Mouse (Mus musculus) kidney, postnatal 0 days (tissue): ENCODE results near the gene Slc34a1. TPM values are rescaled to one million over a fixed set of nuclear protein-coding genes. Genes with fewer than 3 reads are reported as not detected.

Experiments
- ATAC-seq: fragments of 200-750 bp; cut with Nextera tagmentation; replicated peaks from 2 replicates; pipeline ENCODE4 v1.8.0; 2017; ENCODE audit warnings: low read depth, moderate number of reproducible peaks, moderate TSS enrichment, moderate library complexity; ENCODE audit not compliant: low FRiP score
- DNase-seq: peaks from one replicate; pipeline ENCODE4 v3.0.0-alpha.2; 2016; ENCODE audit warnings: low spot score
- H3K27ac ChIP-seq: fragments of 300-500 bp; sonication (generic); 2 replicates; pipeline ENCODE4 v1.5.1; 2014; ENCODE audit warnings: mild to moderate bottlenecking
- H3K27me3 ChIP-seq: fragments of 300-500 bp; sonication (generic); 2 replicates; pipeline ENCODE4 v1.6.1; 2014; ENCODE audit warnings: low read length, mixed read lengths; ENCODE audit not compliant: insufficient read depth
- H3K36me3 ChIP-seq: fragments of 300-500 bp; sonication (generic); 2 replicates; pipeline ENCODE4 v1.6.1; 2014; ENCODE audit warnings: low read length, mixed read lengths; ENCODE audit not compliant: insufficient read depth
- H3K4me1 ChIP-seq: fragments of 300-500 bp; sonication (generic); replicated peaks from 2 replicates; pipeline ENCODE4 v1.6.1; 2014; ENCODE audit warnings: antibody characterized with exemption, low read length, mixed read lengths; ENCODE audit not compliant: insufficient read depth
- H3K4me2 ChIP-seq: fragments of 300-500 bp; sonication (generic); 2 replicates; pipeline ENCODE4 v1.6.1; 2014; ENCODE audit warnings: mild to moderate bottlenecking, low read length, moderate library complexity, mixed read lengths
- H3K4me3 ChIP-seq: fragments of 300-500 bp; sonication (generic); replicated peaks from 2 replicates; pipeline ENCODE4 v1.5.1; 2014; ENCODE audit warnings: low read depth, low read length
- H3K9ac ChIP-seq: fragments of 300-500 bp; sonication (generic); 2 replicates; pipeline ENCODE4 v1.6.1; 2014; ENCODE audit warnings: low read depth, low read length
- H3K9me3 ChIP-seq: fragments of 300-500 bp; sonication (generic); replicated peaks from 2 replicates; pipeline ENCODE4 v1.6.1; 2016; ENCODE audit warnings: low read length, inconsistent platforms, mixed read lengths
- CTCF ChIP-seq: IDR thresholded peaks from 2 replicates; pipeline ENCODE4 v1.5.1; 2016; ENCODE audit warnings: antibody characterized with exemption, low read depth, mild to moderate bottlenecking, moderate library complexity
- WGBS: fragments of 180-500 bp; shearing (Covaris S2); extraction: QIAGEN DNeasy Blood & Tissue Kit; methylation state at CpG from one replicate; pipeline ENCODE4 v1.1.7; 2014; 5-methylcytosine and 5-hydroxymethylcytosine counted together
- polyA plus RNA-seq: library from polyadenylated mRNA; unstranded; fragments of >200 nt; fragmentation: Nextera tagmentation; extraction: Ambion mirVana; gene quantifications from 2 replicates; pipeline ENCODE4 v1.2.1, GENCODE M21; 2015

Slc34a1 gene
- polyA plus RNA-seq, 1 experiment from 2014 or later: 344 TPM

DNA sequence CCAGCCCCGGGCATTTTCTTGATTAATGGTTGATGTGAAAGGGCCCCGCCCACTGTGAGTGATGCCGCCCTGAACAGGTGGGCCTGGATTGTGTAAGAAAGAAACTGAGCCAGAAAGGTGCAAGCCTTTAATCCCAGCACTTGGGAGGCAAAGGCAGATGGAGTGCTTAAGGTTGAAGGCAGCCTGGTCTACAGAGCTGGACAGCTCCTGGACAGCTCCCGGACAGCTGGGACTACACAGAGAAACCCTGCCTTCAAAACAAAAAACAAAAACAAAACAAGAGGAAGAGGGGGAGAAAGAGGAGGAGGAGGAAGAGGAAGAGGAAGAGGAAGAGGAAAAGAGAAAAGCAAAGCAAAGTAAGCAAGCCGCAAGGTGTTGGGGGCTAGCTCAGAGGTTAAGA is 21.2 kb downstream of the Slc34a1 start:
- Histone ChIP-seq H3K27ac (no peak overlapping the region), H3K4me1 (0 out of 2 replicates have a peak, but pooled peaks cover 7% of the 10 kb centered on the region), H3K27me3 (peaks cover 23% of the 10 kb centered on the region), H3K36me3 (no peaks in the 10 kb centered on the region), H3K9me3 (no peaks in the 10 kb centered on the region), H3K4me3 (no peak overlapping the region), H3K9ac (no peak overlapping the region), H3K4me2 (no peak overlapping the region)
- no peak for DNase-seq
- 77% methylated on average over 5 of the region's 5 CpGs for WGBS
- no peak for TF ChIP-seq CTCF
- no peak for ATAC-seq

DNA sequence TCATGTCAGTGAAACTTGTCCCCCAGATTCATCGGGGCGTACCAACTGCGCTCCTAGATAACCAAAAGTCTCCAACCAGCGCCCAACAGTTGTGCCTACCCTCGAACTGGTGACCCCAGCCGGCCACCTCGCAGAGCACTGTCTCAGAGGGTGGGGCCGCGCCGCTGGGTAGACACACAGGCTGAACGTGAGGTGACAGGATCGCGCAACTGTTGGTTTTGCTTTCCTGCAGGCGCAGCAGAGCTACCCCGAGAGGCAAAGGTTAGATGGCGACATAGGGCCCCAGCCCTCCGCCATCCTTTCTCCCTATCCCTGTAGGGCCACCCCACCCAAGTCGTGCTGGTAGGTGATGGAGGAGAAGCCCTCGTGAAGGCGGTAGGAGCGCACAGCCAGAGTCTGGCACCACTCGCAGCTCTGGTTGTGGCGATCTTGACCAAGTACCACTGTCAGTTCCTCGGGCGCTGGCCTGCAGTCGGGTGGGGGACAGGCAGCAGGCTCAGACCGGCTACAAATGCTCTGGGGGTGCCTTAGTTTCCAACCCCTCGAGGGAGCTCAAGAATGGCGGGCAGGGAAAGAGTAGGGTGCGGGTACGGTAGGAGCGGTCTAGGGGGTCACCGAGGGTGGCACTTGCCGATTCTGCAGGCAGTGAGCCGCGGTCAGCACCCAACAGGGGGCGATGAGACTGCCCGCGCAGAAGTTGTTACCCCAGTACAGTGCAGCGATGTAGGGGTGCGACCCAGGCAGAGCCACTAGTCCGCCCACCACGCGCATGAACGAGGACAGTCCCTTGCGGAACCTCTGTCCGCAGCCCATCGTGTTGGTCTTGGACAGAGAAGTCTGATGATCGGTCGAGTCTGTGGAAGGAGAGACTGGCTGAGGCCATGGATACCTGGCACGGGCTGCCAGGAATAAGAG is 22.3 kb downstream of the Slc34a1 start:
- TF ChIP-seq CTCF: 0 out of 2 replicates have a peak, but pooled peaks have one; percentile 12
- Histone ChIP-seq H3K9ac (no peak overlapping the region), H3K9me3 (no peaks in the 10 kb centered on the region), H3K27me3 (peaks cover 23% of the 10 kb centered on the region), H3K4me3 (no peak overlapping the region), H3K36me3 (no peaks in the 10 kb centered on the region), H3K4me2 (peak overlapping the region; percentile 49; the same call in 1 of the 2 replicates), H3K27ac (no peak overlapping the region), H3K4me1 (0 out of 2 replicates have a peak, but pooled peaks cover under 1% of the 10 kb centered on the region)
- peak; percentile 3; the same call in 1 of the 2 replicates for ATAC-seq
- WGBS: 30% methylated on average over 50 of the region's 51 CpGs
- DNase-seq: no peak

DNA sequence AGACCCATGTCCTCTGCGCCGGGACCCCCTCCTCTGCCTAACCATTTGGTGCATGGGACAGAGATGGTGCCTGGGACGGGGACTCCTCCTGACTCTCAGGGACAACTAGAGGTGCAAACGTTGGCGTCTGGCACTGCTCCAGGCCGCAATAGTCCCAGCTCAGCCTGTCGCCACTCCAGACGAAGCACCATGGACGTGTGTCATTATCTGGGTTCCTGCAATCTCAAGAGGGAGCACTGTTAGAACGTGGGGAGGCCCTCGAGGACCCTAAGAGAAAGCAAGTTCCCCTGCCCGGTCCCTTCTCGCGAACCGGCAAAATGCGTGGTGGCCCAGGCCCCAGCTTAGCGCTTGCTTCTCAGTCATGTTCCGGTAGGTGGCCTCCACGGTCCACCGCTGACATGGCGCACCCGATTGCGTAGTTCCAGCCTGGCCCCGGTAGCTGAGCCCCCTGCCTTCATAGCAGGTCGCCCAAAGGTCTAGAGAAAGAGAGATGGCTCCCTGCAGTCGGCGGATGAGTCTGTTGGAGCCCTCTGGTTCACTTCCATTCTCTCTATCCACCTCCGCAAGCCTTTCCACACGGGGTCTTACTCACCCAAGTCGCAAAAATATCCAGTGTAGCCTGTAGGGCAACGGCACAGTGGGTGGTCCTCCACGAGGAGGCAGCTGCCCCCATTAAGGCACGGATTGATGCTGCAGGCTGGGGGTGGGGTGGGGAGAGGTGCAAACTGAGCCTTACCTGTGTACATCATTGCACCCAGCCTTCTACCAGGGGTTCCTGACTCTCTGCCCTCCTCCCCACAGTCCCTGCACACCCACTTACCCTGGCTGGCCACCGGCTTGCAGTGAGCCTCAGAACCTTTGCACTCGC is 23.2 kb downstream of the Slc34a1 start:
- Histone ChIP-seq H3K9ac (no peak overlapping the region), H3K36me3 (no peaks in the 10 kb centered on the region), H3K4me1 (no peaks in the 10 kb centered on the region), H3K4me2 (peak overlapping the region; percentile 49), H3K27ac (no peak overlapping the region), H3K27me3 (peaks cover 23% of the 10 kb centered on the region), H3K9me3 (no peaks in the 10 kb centered on the region), H3K4me3 (0 out of 2 replicates have a peak overlapping the region, but pooled peaks have one; percentile 4)
- 15% methylated on average over 35 of the region's 35 CpGs for WGBS
- peak; percentile 76 for DNase-seq
- ATAC-seq: peak; percentile 34; the same call in 1 of the 2 replicates
- peak; percentile 74 for TF ChIP-seq CTCF

- no peaks in the 10 kb centered on the region for H3K4me1 ChIP-seq
- no peak within 1 kb of the TSS for H3K27ac ChIP-seq
- WGBS: 86% methylated on average over 10 of the region's 10 CpGs
- no peak within 1 kb of the TSS for H3K9ac ChIP-seq
- no peak for DNase-seq
- H3K27me3 ChIP-seq: peaks cover 4% of the 10 kb centered on the region; the same call in 1 of the 2 replicates
- H3K36me3 ChIP-seq: no peaks in the 10 kb centered on the region
- no peak within 1 kb of the TSS for H3K4me2 ChIP-seq
- no peak for TF ChIP-seq CTCF
- no peak for ATAC-seq
- H3K9me3 ChIP-seq: no peaks in the 10 kb centered on the region
- no peak within 1 kb of the TSS for H3K4me3 ChIP-seq
Observed at GRCm38 (mm10) chr13:55426613-55427012, 28.6 kb downstream of the Slc34a1 start, which contains the start of gene F12. Gene F12 (minus strand): TSS chr13:55426793.

DNA sequence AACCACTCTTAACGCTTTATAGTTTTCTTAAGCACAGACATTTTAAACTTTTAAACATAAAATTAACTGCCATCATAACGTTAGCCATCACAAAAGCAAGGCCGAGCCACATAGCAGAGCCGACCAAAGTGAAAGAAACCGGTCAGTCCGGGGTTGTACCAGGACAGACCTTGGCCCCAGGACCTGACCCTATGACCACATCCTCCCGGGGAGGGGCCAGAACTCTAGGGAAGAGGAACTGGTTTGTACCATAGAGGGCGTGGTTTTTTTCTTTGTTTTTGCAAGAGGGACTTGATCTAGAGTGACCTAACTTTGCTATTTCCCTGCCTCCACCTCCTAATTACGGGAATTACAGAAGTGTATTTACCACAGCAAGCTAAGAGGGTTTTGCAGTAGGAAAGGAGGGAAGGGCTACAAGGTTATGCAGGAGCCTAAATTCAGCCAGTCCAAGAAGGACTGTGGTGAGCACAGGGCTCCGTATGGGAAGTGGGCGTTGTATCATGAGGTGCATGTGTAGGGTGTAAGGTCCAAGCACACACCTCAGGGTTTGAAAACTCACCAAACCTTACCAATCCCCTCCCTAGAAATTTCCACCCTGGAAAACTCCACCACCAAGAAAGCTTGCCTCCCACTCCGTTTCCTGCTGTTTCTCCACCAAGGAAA is 31.4 kb downstream of the Slc34a1 start:
- no peak overlapping the region for H3K27ac ChIP-seq
- no peak overlapping the region for H3K9ac ChIP-seq
- ATAC-seq (no peak), DNase-seq (peak; percentile 40)
- H3K4me3 ChIP-seq: no peak overlapping the region
- TF ChIP-seq CTCF: no peak
- no peaks in the 10 kb centered on the region for H3K9me3 ChIP-seq
- no peaks in the 10 kb centered on the region for H3K27me3 ChIP-seq
- 51% methylated on average over 12 of the region's 12 CpGs for WGBS
- no peaks in the 10 kb centered on the region for H3K36me3 ChIP-seq
- H3K4me1 ChIP-seq: no peaks in the 10 kb centered on the region
- no peak overlapping the region for H3K4me2 ChIP-seq
